Mouse (Mus musculus) embryonic fibroblast, embryonic 13.5 days (primary cell): ENCODE results near the gene Pgf.

Experiments
- CTCF ChIP-seq: IDR thresholded peaks from 2 replicates; pipeline ENCODE4 v1.5.1; 2011; ENCODE audit warnings: mild to moderate bottlenecking, control low read depth, low read length, moderate library complexity, borderline replicate concordance; ENCODE audit not compliant: insufficient read depth
- POLR2A ChIP-seq: IDR thresholded peaks from 2 replicates; pipeline ENCODE4 v1.6.1; 2011; ENCODE audit warnings: low read depth, mild to moderate bottlenecking, control low read depth, low read length, moderate library complexity

GRCm38 (mm10) chr12:85166631-85167030 lies 11.0 kb downstream of the Pgf start:
- TF ChIP-seq CTCF (no peak), POLR2A (no peak)
